Mouse (Mus musculus) cerebellum, adult 2 months (tissue): ENCODE results near the gene Tnni2. TPM values are rescaled to one million over a fixed set of nuclear protein-coding genes. Genes with fewer than 3 reads are reported as not detected.

Experiments used
- DNase-seq, 2 experiments: peaks; one replicate each; pipeline ENCODE4 v3.0.0; 2021
- H3K27ac ChIP-seq: fragments of 200-500 bp; 2 replicates; pipeline ENCODE4 v1.5.1; 2012; ENCODE audit warnings: low read length, control low read depth, inconsistent platforms; ENCODE audit not compliant: insufficient read depth
- H3K27me3 ChIP-seq: fragments of 200-500 bp; 2 replicates; pipeline ENCODE4 v1.6.1; 2012; ENCODE audit warnings: inconsistent platforms, mild to moderate bottlenecking, low read length, moderate library complexity; ENCODE audit not compliant: control insufficient read depth, insufficient read depth
- H3K4me1 ChIP-seq: fragments of 200-500 bp; 2 replicates; pipeline ENCODE4 v1.6.1; 2011; ENCODE audit warnings: low read length; ENCODE audit not compliant: control insufficient read depth, insufficient read depth
- H3K4me3 ChIP-seq: fragments of 200-500 bp; replicated peaks from 2 replicates; pipeline ENCODE3; 2011; ENCODE audit warnings: mild to moderate bottlenecking, low read depth, low read length, control low read depth; ENCODE audit not compliant: insufficient read depth
- CTCF ChIP-seq: fragments of 200-500 bp; IDR thresholded peaks from 2 replicates; pipeline ENCODE4 v1.5.1; 2011; ENCODE audit warnings: low read depth, mild to moderate bottlenecking, control low read depth, low read length, moderate library complexity, borderline replicate concordance; ENCODE audit not compliant: insufficient read depth
- POLR2A ChIP-seq: fragments of 200-500 bp; IDR thresholded peaks from 2 replicates; pipeline ENCODE4 v1.6.1; 2011; ENCODE audit warnings: low read length, control low read depth, borderline replicate concordance; ENCODE audit not compliant: insufficient read depth
- WGBS: fragments of 180-500 bp; shearing (Covaris S2); methylation state at CpG from one replicate; pipeline ENCODE4 v1.1.7; 2018; 5-methylcytosine and 5-hydroxymethylcytosine counted together
- polyA plus RNA-seq: library from polyadenylated mRNA; depleted of rRNA; stranded (reverse); fragments of >200 nt; gene quantifications from 2 replicates; pipeline ENCODE4 v1.2.3, GENCODE M21; 2012

Tnni2 gene
- polyA plus RNA-seq, 1 experiment: 0.52 TPM

DNA sequence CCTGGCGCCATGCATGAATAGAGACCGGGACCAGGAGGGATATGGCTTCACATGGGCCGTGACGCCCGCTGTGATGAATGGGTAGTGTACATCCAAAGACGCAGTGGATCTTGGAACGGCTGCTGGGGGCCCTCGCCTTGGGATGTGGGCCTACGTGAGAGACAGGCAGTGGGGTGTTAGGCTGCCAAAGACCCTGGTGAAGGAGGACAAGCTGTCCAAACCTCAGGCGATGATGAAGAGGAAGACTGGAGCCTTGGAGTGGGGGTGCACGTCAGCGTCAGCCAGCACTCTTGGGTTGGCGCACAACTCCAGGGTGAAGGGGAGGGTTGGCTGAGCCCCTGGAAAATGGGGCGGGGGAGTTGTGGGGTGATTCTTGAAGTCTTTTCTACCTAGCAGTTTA lies 10.5 kb upstream of the Tnni2 start:
- WGBS: 74% methylated on average over 14 of the region's 14 CpGs
- DNase-seq: no peak
- peaks cover 5% of the 10 kb centered on the region; the same call in 1 of the 2 replicates for H3K4me1 ChIP-seq
- no peaks in the 10 kb centered on the region for H3K27me3 ChIP-seq
- TF ChIP-seq POLR2A (no peak), CTCF (no peak)
- H3K4me3 ChIP-seq: no peak overlapping the region
- no peak overlapping the region for H3K27ac ChIP-seq

DNA sequence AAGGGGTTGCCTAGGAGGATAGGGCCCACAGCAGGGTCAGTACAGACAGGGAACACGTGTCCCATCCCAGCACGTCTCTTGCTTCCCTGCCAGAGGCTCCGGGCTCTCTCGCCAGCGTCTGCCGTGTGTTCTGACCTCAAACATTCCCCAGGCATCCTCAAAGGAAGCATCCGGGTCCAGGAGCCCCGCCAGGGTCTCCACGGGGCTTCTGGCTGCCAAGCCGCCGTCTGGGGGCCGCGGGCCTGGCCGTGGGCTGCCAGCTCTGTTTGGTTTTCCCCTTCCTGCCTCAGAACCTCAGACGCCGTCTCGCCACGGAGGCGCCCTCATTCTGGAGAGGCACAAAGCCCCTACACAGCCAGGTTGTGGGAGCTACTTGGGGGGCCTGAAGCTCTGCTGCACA lies 8.0 kb upstream of the Tnni2 start:
- WGBS: 7% methylated on average over 19 of the region's 19 CpGs
- TF ChIP-seq POLR2A (no peak), CTCF (no peak)
- H3K4me1 ChIP-seq: peaks cover 5% of the 10 kb centered on the region; the same call in 1 of the 2 replicates
- no peak overlapping the region for H3K4me3 ChIP-seq
- no peaks in the 10 kb centered on the region for H3K27me3 ChIP-seq
- peak in 1 of 2 experiments; percentile 41 for DNase-seq
- no peak overlapping the region for H3K27ac ChIP-seq

- DNase-seq: peak in 1 of 2 experiments; percentile 12
- Histone ChIP-seq H3K4me1 (peaks cover 5% of the 10 kb centered on the region; the same call in 1 of the 2 replicates), H3K27me3 (no peaks in the 10 kb centered on the region), H3K4me3 (no peak within 1 kb of the TSS), H3K27ac (no peak within 1 kb of the TSS)
- 94% methylated on average over 10 of the region's 10 CpGs for WGBS
- TF ChIP-seq CTCF (no peak), POLR2A (no peak)
Measured at GRCm38 (mm10) chr7:142434137-142434865, 7.3 kb upstream of the Tnni2 start, which contains the start of gene Syt8. TSS of gene Syt8 (plus strand) at chr7:142434850.

DNA sequence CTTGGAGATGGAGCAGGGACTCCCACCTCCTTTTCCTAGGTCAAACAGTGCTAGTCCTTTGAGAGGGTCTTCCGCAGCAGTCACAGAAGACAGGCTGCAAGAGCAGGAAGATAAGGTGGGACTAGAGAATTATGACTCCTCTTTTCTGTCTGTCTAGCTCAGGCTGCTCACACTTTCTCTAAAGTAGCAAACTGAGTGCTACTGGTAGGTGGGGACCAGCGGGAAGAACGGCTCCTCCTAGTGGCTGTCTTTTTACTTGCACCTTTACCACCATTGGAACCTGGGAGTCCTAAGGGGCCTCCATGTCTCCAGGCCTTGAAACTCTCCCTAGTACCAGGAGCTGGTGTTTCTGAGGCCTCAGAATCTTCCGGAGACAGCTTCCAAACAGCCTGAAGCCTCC lies 6.1 kb upstream of the Tnni2 start:
- no peaks in the 10 kb centered on the region for H3K27me3 ChIP-seq
- peak; percentile 65 to 68 for DNase-seq

DNA sequence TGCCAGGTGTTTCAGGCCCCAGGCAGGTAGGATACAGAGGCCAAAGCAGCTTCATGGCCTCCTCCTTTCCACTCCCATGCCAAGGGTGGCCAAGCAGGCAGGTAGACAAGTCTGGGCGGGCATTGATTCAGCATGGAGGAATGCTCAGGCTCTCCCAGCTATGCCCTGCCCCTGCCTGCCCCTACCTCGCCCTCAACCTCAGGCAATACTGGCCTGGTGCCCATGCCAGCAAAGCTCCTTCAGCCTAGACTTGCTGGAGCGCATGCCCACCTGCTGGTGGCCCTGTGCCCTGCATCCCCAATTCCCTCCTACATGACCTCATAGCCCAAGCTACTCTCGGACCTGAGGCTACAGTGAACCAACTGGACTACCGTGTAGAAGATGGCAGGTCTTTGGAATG lies 4.3 kb upstream of the Tnni2 start:
- Histone ChIP-seq H3K27me3 (no peaks in the 10 kb centered on the region), H3K4me1 (peaks cover 13% of the 10 kb centered on the region), H3K27ac (no peak overlapping the region), H3K4me3 (no peak overlapping the region)
- peak in 1 of 2 experiments; percentile 21 for DNase-seq
- 87% methylated on average over 5 of the region's 5 CpGs for WGBS
- TF ChIP-seq POLR2A (no peak), CTCF (0 out of 2 replicates have a peak, but pooled peaks have one; percentile 6)

More for the DNA sequence above, 6.1 kb upstream of the Tnni2 start:
- Histone ChIP-seq H3K4me1 (peaks cover 13% of the 10 kb centered on the region), H3K4me3 (no peak overlapping the region), H3K27ac (no peak overlapping the region)
- no peak for TF ChIP-seq POLR2A
- peak; percentile 85 for TF ChIP-seq CTCF
- WGBS: 37% methylated on average over 4 of the region's 4 CpGs

GRCm38 (mm10) chr7:142439966-142440365 lies 1.6 kb upstream of the Tnni2 start:
- peak; percentile 53 to 56 for DNase-seq
- TF ChIP-seq CTCF: no peak; the same call in 1 of the 2 replicates
- no peak for TF ChIP-seq POLR2A
- Histone ChIP-seq H3K4me1 (peaks cover 9% of the 10 kb centered on the region), H3K27me3 (no peaks in the 10 kb centered on the region), H3K27ac (no peak overlapping the region), H3K4me3 (no peak overlapping the region)
- 24% methylated on average over 14 of the region's 14 CpGs for WGBS

- 89% methylated on average over 5 of the region's 5 CpGs for WGBS
- Histone ChIP-seq H3K4me3 (no peak overlapping the region), H3K27me3 (no peaks in the 10 kb centered on the region), H3K4me1 (peaks cover 9% of the 10 kb centered on the region), H3K27ac (no peak overlapping the region)
- TF ChIP-seq POLR2A (no peak), CTCF (peak; percentile 57)
- no peak for DNase-seq
Measured at GRCm38 (mm10) chr7:142440657-142441114, 922 bp upstream of the Tnni2 start.
